Mouse (Mus musculus): ENCODE measurements around the gene Btbd35f19.
"Not testable (repeated sequence)": the region's sequence is repeated elsewhere in the genome, so short reads cannot be mapped to it uniquely, and the experiment has no call there.

DNA sequence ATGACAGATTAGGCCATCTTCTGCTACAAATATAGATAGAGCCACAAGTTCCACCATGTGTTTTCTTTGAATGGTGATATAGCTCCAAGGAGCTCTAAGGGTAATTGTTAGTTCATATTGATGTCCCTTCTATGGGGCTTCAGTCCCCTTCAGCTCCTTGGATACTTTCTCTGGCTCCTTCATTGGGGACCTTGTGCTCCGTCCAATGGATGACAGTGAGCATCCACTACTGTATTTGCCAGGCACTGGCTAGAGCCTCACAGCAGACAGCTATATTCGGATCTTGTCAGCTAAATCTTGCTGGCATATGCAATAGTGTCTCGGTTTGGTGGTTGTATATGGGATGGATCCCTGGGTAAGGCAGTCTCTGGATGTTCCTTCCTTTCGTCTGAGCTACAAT, 41.8 kb downstream of the Btbd35f19 start:
- not testable (repeated sequence) for TF ChIP-seq CTCF (IDR thresholded peaks at IDR 0.05; ENCODE audit: control insufficient read depth, insufficient read depth, insufficient read length); MYOG (IDR thresholded peaks at IDR 0.05; ENCODE audit: control insufficient read depth, extremely low read depth, insufficient read length); CEBPB (IDR thresholded peaks at IDR 0.05; ENCODE audit: low read depth); MAX (IDR thresholded peaks at IDR 0.05); USF1 (IDR thresholded peaks at IDR 0.05; ENCODE audit: low read depth); MYOD1 (IDR thresholded peaks at IDR 0.05; ENCODE audit: control insufficient read depth, insufficient read length, low read depth)
